Mouse (Mus musculus) spleen, embryonic (tissue): ENCODE data around the gene Pdzd2.
"Not testable (repeated sequence)": the region's sequence is repeated elsewhere in the genome, so short reads cannot be mapped to it uniquely, and the experiment has no call there.

ENCODE experiments used
- CTCF ChIA-PET: fragments of 350-600 bp; sonication (Branson Sonifier 250); formaldehyde crosslinking; loops from one replicate; lab custom pipeline; 2022; lab: Charles Lee

The Pdzd2 gene

GRCm38 (mm10) chr15:12380057-12380456 lies 359.7 kb downstream of the Pdzd2 start:
- CTCF ChIA-PET = no interaction called here

- CTCF ChIA-PET = no interaction called here
These were observed 361.9 kb downstream of the Pdzd2 start for GRCm38 (mm10) chr15:12377800-12378199.

- CTCF ChIA-PET = interaction anchor here (0.6 kb wide), 2 partner anchors 58 to 64 kb away, joined by 6 to 7 read pairs; no protein-coding TSS in a partner anchor
These were observed 363.1 kb downstream of the Pdzd2 start for GRCm38 (mm10) chr15:12376491-12377069.

GRCm38 (mm10) chr15:12375641-12376311 lies 363.9 kb downstream of the Pdzd2 start:
- CTCF ChIA-PET = interaction anchor here (0.6 kb wide), 1 partner anchor 838 kb away, joined by 4 read pairs; no protein-coding TSS in a partner anchor

GRCm38 (mm10) chr15:12374916-12375315 lies 364.8 kb downstream of the Pdzd2 start:
- CTCF ChIA-PET = no interaction called here

- CTCF ChIA-PET = no interaction called here
These were observed 365.8 kb downstream of the Pdzd2 start for GRCm38 (mm10) chr15:12373918-12374317.

- CTCF ChIA-PET = no interaction called here
These were observed 366.2 kb downstream of the Pdzd2 start for GRCm38 (mm10) chr15:12373496-12373895.

- CTCF ChIA-PET = no interaction called here
These were observed 368.5 kb downstream of the Pdzd2 start for GRCm38 (mm10) chr15:12371183-12371582.

GRCm38 (mm10) chr15:12370096-12370495 lies 369.6 kb downstream of the Pdzd2 start:
- CTCF ChIA-PET = no interaction called here

- CTCF ChIA-PET = no interaction called here
These were observed 370.9 kb downstream of the Pdzd2 start for GRCm38 (mm10) chr15:12368850-12369249.

GRCm38 (mm10) chr15:12368357-12368756 lies 371.4 kb downstream of the Pdzd2 start:
- CTCF ChIA-PET = no interaction called here

- CTCF ChIA-PET = no interaction called here
These were observed 372.2 kb downstream of the Pdzd2 start for GRCm38 (mm10) chr15:12367306-12368080.

GRCm38 (mm10) chr15:12366580-12367305 lies 373.0 kb downstream of the Pdzd2 start:
- CTCF ChIA-PET = not testable (repeated sequence)

GRCm38 (mm10) chr15:12366072-12366469 lies 373.7 kb downstream of the Pdzd2 start:
- CTCF ChIA-PET = no interaction called here

- CTCF ChIA-PET = no interaction called here
These were observed 374.2 kb downstream of the Pdzd2 start for GRCm38 (mm10) chr15:12365416-12366071.

GRCm38 (mm10) chr15:12364096-12364495 lies 375.6 kb downstream of the Pdzd2 start:
- CTCF ChIA-PET = interaction anchor here (0.9 kb wide), 1 partner anchor 10 kb away, joined by 3 read pairs; no protein-coding TSS in a partner anchor

GRCm38 (mm10) chr15:12362701-12363040 lies 377.1 kb downstream of the Pdzd2 start:
- CTCF ChIA-PET = no interaction called here

- CTCF ChIA-PET = no interaction called here
These were observed 377.6 kb downstream of the Pdzd2 start for GRCm38 (mm10) chr15:12362001-12362700.

- CTCF ChIA-PET = no interaction called here
These were observed 379.1 kb downstream of the Pdzd2 start for GRCm38 (mm10) chr15:12360519-12361212.

GRCm38 (mm10) chr15:12358384-12358783 lies 381.3 kb downstream of the Pdzd2 start:
- CTCF ChIA-PET = no interaction called here
